Mouse (Mus musculus) testis, adult 2 months (tissue): ENCODE results near the gene Tnpo2.

Experiments
- CTCF ChIP-seq: fragments of 200-500 bp; IDR thresholded peaks from 2 replicates; pipeline ENCODE4 v1.5.1; 2012; ENCODE audit warnings: low read depth, mild to moderate bottlenecking, inconsistent platforms, low read length, moderate library complexity; ENCODE audit not compliant: control insufficient read depth, insufficient read depth, insufficient replicate concordance
- POLR2A ChIP-seq: fragments of 200-500 bp; IDR thresholded peaks from 2 replicates; pipeline ENCODE4 v1.6.1; 2012; ENCODE audit warnings: low read depth, mild to moderate bottlenecking, inconsistent platforms, low read length, moderate library complexity; ENCODE audit not compliant: control insufficient read depth

GRCm38 (mm10) chr8:85088771-85089170 lies 52.1 kb downstream of the Tnpo2 start:
- TF ChIP-seq POLR2A (no peak), CTCF (no peak)
